Mouse (Mus musculus): ENCODE results near the gene Zfp536. TPM values are rescaled to one million over a fixed set of nuclear protein-coding genes. Genes with fewer than 3 reads are reported as not detected.

Gene Zfp536
- polyA plus RNA-seq, 1 experiment from 2014 or later, result 3.9 TPM

DNA sequence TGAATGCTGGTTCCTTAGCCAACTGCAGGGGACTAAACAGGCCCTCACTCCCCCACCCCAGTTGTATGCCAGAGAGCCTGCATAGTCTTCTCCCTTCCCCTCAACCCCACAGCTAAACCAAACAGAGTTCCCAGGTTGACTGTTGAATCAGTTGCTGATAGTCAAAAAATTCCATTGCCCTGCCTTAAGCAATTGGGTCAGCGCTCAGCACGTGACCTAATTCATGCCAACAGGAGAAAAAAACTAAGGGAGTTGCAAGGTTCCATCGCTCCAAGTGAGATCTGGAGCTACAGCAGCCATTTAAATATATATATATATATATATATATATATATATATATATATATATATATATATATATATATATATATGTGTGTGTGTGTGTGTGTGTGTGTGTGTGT is 192.2 kb downstream of the Zfp536 start:
- H3K4me3 ChIP-seq (ENCODE audit: control insufficient read depth in 1 of 2, insufficient read depth in 1 of 2, low read depth in 1 of 2, low read length in 2 of 2), result no peak overlapping the region
- H3K4me2 ChIP-seq (ENCODE audit: low read length), result no peak overlapping the region
- no peaks in the 10 kb centered on the region for H3K27me3 ChIP-seq (ENCODE audit: control insufficient read depth, insufficient read depth, low read length)
- no peak for ATAC-seq (ENCODE audit: insufficient number of reproducible peaks, insufficient read depth, low FRiP score, low read depth)
- no peak overlapping the region for H3K9ac ChIP-seq (ENCODE audit: low read length)
- H3K36me3 ChIP-seq (ENCODE audit: control insufficient read depth, insufficient read depth, low read length), result no peaks in the 10 kb centered on the region
- no peaks in the 10 kb centered on the region for H3K9me3 ChIP-seq (ENCODE audit: control insufficient read depth, low read length)
- no peak overlapping the region for H3K27ac ChIP-seq (replicated peaks in 1 of 2; ENCODE audit: control insufficient read depth in 1 of 2, insufficient read depth in 1 of 2, low read depth in 2 of 2, low read length in 2 of 2)
- 79% methylated on average over 3 of the region's 3 CpGs for WGBS
- H3K4me1 ChIP-seq (ENCODE audit: control insufficient read depth in 2 of 2, insufficient read depth in 2 of 2, low read length in 2 of 2), result no peaks in the 10 kb centered on the region

DNA sequence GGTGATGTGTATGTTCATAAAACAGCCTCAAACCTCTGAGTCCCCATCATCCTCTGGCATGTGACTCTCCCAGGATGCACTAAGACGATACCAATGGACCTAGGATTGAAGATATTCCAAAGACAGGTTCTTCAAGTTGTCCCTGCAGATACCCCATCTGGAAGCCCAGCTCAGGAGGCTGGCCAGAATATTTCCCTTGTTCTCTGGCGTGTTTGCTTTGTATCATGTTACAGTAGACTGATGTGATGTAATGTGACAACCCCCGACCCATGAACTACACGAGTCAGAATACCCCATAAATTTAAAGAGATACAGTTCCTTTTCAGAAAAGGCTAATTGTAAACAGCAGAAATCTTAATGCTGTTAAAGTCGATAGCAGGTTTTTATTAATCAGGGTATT is 192.9 kb downstream of the Zfp536 start:
- Histone ChIP-seq H3K27ac (replicated peaks in 1 of 2; ENCODE audit: control insufficient read depth in 1 of 2, insufficient read depth in 1 of 2, low read depth in 2 of 2, low read length in 2 of 2) (no peak overlapping the region), H3K9me3 (ENCODE audit: control insufficient read depth, low read length) (no peaks in the 10 kb centered on the region), H3K27me3 (ENCODE audit: control insufficient read depth, insufficient read depth, low read length) (no peaks in the 10 kb centered on the region), H3K4me2 (ENCODE audit: low read length) (no peak overlapping the region), H3K36me3 (ENCODE audit: control insufficient read depth, insufficient read depth, low read length) (no peaks in the 10 kb centered on the region), H3K9ac (ENCODE audit: low read length) (no peak overlapping the region), H3K4me1 (ENCODE audit: control insufficient read depth in 2 of 2, insufficient read depth in 2 of 2, low read length in 2 of 2) (no peaks in the 10 kb centered on the region), H3K4me3 (ENCODE audit: control insufficient read depth in 1 of 2, insufficient read depth in 1 of 2, low read depth in 1 of 2, low read length in 2 of 2) (no peak overlapping the region)
- 55% methylated on average over 5 of the region's 5 CpGs for WGBS
- no peak for ATAC-seq (ENCODE audit: insufficient number of reproducible peaks, insufficient read depth, low FRiP score, low read depth)

DNA sequence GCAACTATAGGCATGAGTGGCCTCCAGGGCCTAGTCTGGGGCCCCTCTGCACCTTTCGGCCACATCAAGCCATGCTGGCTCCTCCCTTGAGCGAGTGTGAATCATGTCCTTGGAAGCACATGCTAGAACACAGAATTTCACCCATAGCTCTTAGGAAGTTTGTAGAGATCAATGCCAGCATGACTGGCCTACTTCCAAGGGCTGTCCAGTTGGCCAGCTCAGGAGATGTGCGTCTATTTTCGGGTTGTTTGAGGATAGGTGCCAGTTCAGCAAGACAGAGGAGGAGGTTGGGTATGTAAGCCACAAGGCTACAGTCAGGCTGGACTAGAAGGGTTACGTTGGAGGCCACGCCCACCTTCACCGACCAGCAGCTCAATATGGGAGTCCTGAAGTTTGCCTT is 201.4 kb downstream of the Zfp536 start:
- H3K27me3 ChIP-seq (ENCODE audit: control insufficient read depth, insufficient read depth, low read length), result peaks cover 5% of the 10 kb centered on the region; the same call in 1 of the 2 replicates
- WGBS, result 82% methylated on average over 7 of the region's 7 CpGs
- H3K4me2 ChIP-seq (ENCODE audit: low read length), result no peak overlapping the region
- no peak overlapping the region for H3K27ac ChIP-seq (replicated peaks in 1 of 2; ENCODE audit: control insufficient read depth in 1 of 2, insufficient read depth in 1 of 2, low read depth in 2 of 2, low read length in 2 of 2)
- H3K36me3 ChIP-seq (ENCODE audit: control insufficient read depth, insufficient read depth, low read length), result no peaks in the 10 kb centered on the region
- no peak for ATAC-seq (ENCODE audit: insufficient number of reproducible peaks, insufficient read depth, low FRiP score, low read depth)
- no peak overlapping the region for H3K4me3 ChIP-seq (ENCODE audit: control insufficient read depth in 1 of 2, insufficient read depth in 1 of 2, low read depth in 1 of 2, low read length in 2 of 2)
- H3K9ac ChIP-seq (ENCODE audit: low read length), result no peak overlapping the region
- H3K9me3 ChIP-seq (ENCODE audit: control insufficient read depth, low read length), result no peaks in the 10 kb centered on the region
- peaks cover 0 to 2% of the 10 kb centered on the region in 2 experiments; a peak in 1 of 4 replicates for H3K4me1 ChIP-seq (ENCODE audit: control insufficient read depth in 2 of 2, insufficient read depth in 2 of 2, low read length in 2 of 2)

DNA sequence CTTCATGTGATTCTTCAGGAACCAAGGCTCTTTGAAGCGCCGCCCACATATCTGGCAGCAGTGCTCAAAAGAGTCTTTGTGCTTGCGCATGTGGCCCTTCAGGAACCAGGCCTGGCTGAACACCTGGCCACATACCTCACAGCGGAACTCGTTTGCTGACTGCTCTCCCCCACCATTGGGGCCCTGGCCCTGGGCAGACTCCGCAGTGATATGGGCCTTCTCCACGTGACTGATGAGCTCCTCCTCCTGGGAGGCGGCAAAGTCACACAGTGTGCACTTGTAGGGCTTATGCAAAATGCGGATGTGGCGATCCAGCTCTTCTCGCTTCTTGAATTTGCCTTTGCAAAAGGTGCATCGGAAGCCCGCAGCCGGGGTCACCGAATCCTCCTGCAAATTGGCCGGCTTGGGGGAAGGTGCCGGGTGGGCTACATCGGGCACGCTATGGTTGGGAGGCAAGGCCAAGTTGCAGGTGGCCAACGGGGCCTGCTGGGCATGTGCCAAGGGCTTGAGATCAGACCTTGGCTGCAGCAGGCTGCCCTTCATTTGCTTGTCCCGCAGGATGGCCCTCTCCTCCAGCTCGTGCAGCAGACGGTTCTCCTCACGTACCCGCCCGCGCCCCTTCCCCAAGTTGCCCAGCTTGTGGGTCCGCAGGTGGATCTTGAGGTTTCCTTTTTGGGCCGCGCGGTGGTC is 204.5 kb downstream of the Zfp536 start:
- WGBS, result 65% methylated on average over 31 of the region's 31 CpGs
- ATAC-seq (ENCODE audit: insufficient number of reproducible peaks, insufficient read depth, low FRiP score, low read depth), result peak; percentile 40; the same call in 1 of the 2 replicates
- Histone ChIP-seq H3K36me3 (ENCODE audit: control insufficient read depth, insufficient read depth, low read length) (no peaks in the 10 kb centered on the region), H3K27ac (replicated peaks in 1 of 2; ENCODE audit: control insufficient read depth in 1 of 2, insufficient read depth in 1 of 2, low read depth in 2 of 2, low read length in 2 of 2) (no peak overlapping the region), H3K4me1 (ENCODE audit: control insufficient read depth in 2 of 2, insufficient read depth in 2 of 2, low read length in 2 of 2) (peaks cover 5 to 6% of the 10 kb centered on the region in 2 experiments; a peak in 2 of 4 replicates), H3K4me2 (ENCODE audit: low read length) (no peak overlapping the region), H3K4me3 (ENCODE audit: control insufficient read depth in 1 of 2, insufficient read depth in 1 of 2, low read depth in 1 of 2, low read length in 2 of 2) (no peak overlapping the region), H3K27me3 (ENCODE audit: control insufficient read depth, insufficient read depth, low read length) (peaks cover 5% of the 10 kb centered on the region; the same call in 1 of the 2 replicates), H3K9ac (ENCODE audit: low read length) (no peak overlapping the region), H3K9me3 (ENCODE audit: control insufficient read depth, low read length) (no peaks in the 10 kb centered on the region)

DNA sequence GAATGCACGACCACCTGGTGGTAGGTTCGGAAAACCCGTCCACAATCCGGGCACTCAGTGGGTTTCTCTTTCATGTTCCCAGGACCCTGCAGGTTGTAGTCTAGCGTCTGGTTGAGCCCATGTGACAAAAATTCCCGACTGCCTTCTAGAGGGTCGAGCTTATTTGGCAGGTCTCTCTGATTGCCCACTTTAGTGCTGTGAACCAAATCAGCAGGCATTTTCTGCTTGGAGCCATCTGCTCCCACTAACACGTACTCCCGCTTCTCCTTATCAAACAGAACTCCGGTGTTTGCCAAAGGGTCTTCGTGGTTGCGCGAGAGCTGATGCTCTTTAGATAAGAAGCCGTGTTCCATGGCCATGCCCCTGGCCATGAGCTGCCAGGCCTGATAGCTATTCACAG is 205.4 kb downstream of the Zfp536 start:
- Histone ChIP-seq H3K27ac (replicated peaks in 1 of 2; ENCODE audit: control insufficient read depth in 1 of 2, insufficient read depth in 1 of 2, low read depth in 2 of 2, low read length in 2 of 2) (no peak overlapping the region), H3K36me3 (ENCODE audit: control insufficient read depth, insufficient read depth, low read length) (no peaks in the 10 kb centered on the region), H3K9me3 (ENCODE audit: control insufficient read depth, low read length) (no peaks in the 10 kb centered on the region), H3K4me1 (ENCODE audit: control insufficient read depth in 2 of 2, insufficient read depth in 2 of 2, low read length in 2 of 2) (peaks cover 5 to 8% of the 10 kb centered on the region in 2 experiments; a peak in 2 of 4 replicates), H3K4me2 (ENCODE audit: low read length) (no peak overlapping the region), H3K4me3 (ENCODE audit: control insufficient read depth in 1 of 2, insufficient read depth in 1 of 2, low read depth in 1 of 2, low read length in 2 of 2) (no peak overlapping the region), H3K9ac (ENCODE audit: low read length) (no peak overlapping the region), H3K27me3 (ENCODE audit: control insufficient read depth, insufficient read depth, low read length) (peaks cover 5% of the 10 kb centered on the region; the same call in 1 of the 2 replicates)
- 63% methylated on average over 14 of the region's 14 CpGs for WGBS
- no peak for ATAC-seq (ENCODE audit: insufficient number of reproducible peaks, insufficient read depth, low FRiP score, low read depth)

DNA sequence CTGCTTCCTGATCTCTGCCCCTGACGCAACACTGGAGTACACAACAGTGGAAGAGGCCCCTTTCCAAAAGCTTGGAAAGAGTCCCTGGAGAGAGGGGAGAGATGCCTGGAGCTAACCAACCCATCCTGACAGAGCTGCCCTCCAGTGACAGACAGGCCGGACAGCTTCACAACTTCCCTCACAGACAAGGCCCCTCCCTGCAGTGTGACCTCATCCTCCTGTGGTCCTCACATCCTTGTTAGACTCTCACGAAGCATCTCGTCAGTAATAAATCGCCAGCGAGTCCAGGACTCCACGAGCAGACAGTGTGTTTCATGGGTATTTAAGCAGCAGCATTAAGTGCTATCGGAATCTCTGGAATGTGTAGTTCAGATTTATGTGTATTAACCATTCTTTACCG is 207.4 kb downstream of the Zfp536 start:
- Histone ChIP-seq H3K4me2 (ENCODE audit: low read length) (peak overlapping the region; percentile 11; the same call in 1 of the 2 replicates), H3K27me3 (ENCODE audit: control insufficient read depth, insufficient read depth, low read length) (peaks cover 5% of the 10 kb centered on the region; the same call in 1 of the 2 replicates), H3K4me3 (ENCODE audit: control insufficient read depth in 1 of 2, insufficient read depth in 1 of 2, low read depth in 1 of 2, low read length in 2 of 2) (no peak overlapping the region), H3K27ac (replicated peaks in 1 of 2; ENCODE audit: control insufficient read depth in 1 of 2, insufficient read depth in 1 of 2, low read depth in 2 of 2, low read length in 2 of 2) (no peak overlapping the region), H3K9me3 (ENCODE audit: control insufficient read depth, low read length) (no peaks in the 10 kb centered on the region), H3K9ac (ENCODE audit: low read length) (no peak overlapping the region), H3K36me3 (ENCODE audit: control insufficient read depth, insufficient read depth, low read length) (no peaks in the 10 kb centered on the region), H3K4me1 (ENCODE audit: control insufficient read depth in 2 of 2, insufficient read depth in 2 of 2, low read length in 2 of 2) (peaks cover 5 to 13% of the 10 kb centered on the region in 2 experiments; a peak in 2 of 4 replicates)
- no peak for ATAC-seq (ENCODE audit: insufficient number of reproducible peaks, insufficient read depth, low FRiP score, low read depth)
- WGBS, result 20% methylated on average over 9 of the region's 9 CpGs

DNA sequence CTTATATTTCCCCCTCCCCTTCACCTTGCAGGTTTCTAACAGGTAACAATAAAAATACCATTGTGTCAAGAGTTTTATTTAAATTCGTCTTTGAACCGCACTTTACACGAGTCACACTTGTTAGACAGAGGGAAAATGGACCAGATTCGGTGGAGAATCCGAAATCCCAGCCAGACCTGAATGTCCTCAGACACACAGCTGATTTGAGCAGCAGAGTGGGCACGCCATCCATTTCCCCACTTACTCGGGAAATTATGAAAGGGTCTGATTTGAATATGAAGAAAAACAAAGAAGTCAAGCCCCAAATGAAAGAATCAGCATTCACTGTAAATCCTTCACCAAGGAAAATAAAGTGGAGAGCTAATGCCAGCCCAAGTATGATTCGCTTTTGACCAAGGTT is 208.1 kb downstream of the Zfp536 start:
- peaks cover 5% of the 10 kb centered on the region; the same call in 1 of the 2 replicates for H3K27me3 ChIP-seq (ENCODE audit: control insufficient read depth, insufficient read depth, low read length)
- 75% methylated on average over 8 of the region's 8 CpGs for WGBS
- H3K9me3 ChIP-seq (ENCODE audit: control insufficient read depth, low read length), result no peaks in the 10 kb centered on the region
- no peak overlapping the region for H3K4me3 ChIP-seq (ENCODE audit: control insufficient read depth in 1 of 2, insufficient read depth in 1 of 2, low read depth in 1 of 2, low read length in 2 of 2)
- no peak overlapping the region for H3K9ac ChIP-seq (ENCODE audit: low read length)
- no peak overlapping the region for H3K4me2 ChIP-seq (ENCODE audit: low read length)
- no peak for ATAC-seq (ENCODE audit: insufficient number of reproducible peaks, insufficient read depth, low FRiP score, low read depth)
- H3K36me3 ChIP-seq (ENCODE audit: control insufficient read depth, insufficient read depth, low read length), result no peaks in the 10 kb centered on the region
- H3K4me1 ChIP-seq (ENCODE audit: control insufficient read depth in 2 of 2, insufficient read depth in 2 of 2, low read length in 2 of 2), result peaks cover 5 to 13% of the 10 kb centered on the region in 2 experiments; a peak in 2 of 4 replicates
- no peak overlapping the region for H3K27ac ChIP-seq (replicated peaks in 1 of 2; ENCODE audit: control insufficient read depth in 1 of 2, insufficient read depth in 1 of 2, low read depth in 2 of 2, low read length in 2 of 2)
